Mouse (Mus musculus): ENCODE results near the gene Pold1.

- TF ChIP-seq CTCF (IDR thresholded peaks at IDR 0.05; ENCODE audit: control insufficient read depth, insufficient read depth, insufficient replicate concordance, low read depth, low read length) (no peak), POLR2A (IDR thresholded peaks at IDR 0.05; ENCODE audit: control insufficient read depth, low read depth, low read length) (no peak)
Measured at GRCm38 (mm10) chr7:44536590-44536968, 12.1 kb downstream of the Pold1 start.
